Mouse (Mus musculus) forebrain, embryonic 15.5 days (tissue): ENCODE results near the gene Naip6. TPM values are rescaled to one million over a fixed set of nuclear protein-coding genes. Genes with fewer than 3 reads are reported as not detected.
"Not testable (repeated sequence)": the region's sequence is repeated elsewhere in the genome, so short reads cannot be mapped to it uniquely, and the experiment has no call there.

Experiments
- ATAC-seq: fragments of 200-750 bp; cut with Nextera tagmentation; replicated peaks from 2 replicates; pipeline ENCODE4 v1.8.0; 2017; ENCODE audit warnings: mild to moderate bottlenecking, moderate TSS enrichment, moderate library complexity
- H3K27ac ChIP-seq: fragments of 300-500 bp; sonication (generic); replicated peaks from 2 replicates; pipeline ENCODE4 v1.5.1; 2015; ENCODE audit warnings: mild to moderate bottlenecking, inconsistent platforms
- H3K27me3 ChIP-seq: fragments of 300-500 bp; sonication (generic); 2 replicates; pipeline ENCODE4 v1.6.1; 2015; ENCODE audit warnings: inconsistent platforms
- H3K36me3 ChIP-seq: fragments of 300-500 bp; sonication (generic); 2 replicates; pipeline ENCODE4 v1.6.1; 2015; ENCODE audit warnings: mild to moderate bottlenecking, inconsistent platforms
- H3K4me1 ChIP-seq: fragments of 300-500 bp; sonication (generic); 2 replicates; pipeline ENCODE4 v1.6.1; 2015; ENCODE audit warnings: inconsistent platforms
- H3K4me2 ChIP-seq: fragments of 300-500 bp; sonication (generic); replicated peaks from 2 replicates; pipeline ENCODE4 v1.6.1; 2015; ENCODE audit warnings: mild to moderate bottlenecking, inconsistent platforms
- H3K4me3 ChIP-seq: fragments of 300-500 bp; sonication (generic); 2 replicates; pipeline ENCODE4 v1.5.1; 2015; ENCODE audit warnings: mild to moderate bottlenecking, inconsistent platforms
- H3K9ac ChIP-seq: fragments of 300-500 bp; sonication (generic); replicated peaks from 2 replicates; pipeline ENCODE4 v1.6.1; 2015; ENCODE audit warnings: mild to moderate bottlenecking, inconsistent platforms
- H3K9me3 ChIP-seq: fragments of 300-500 bp; sonication (generic); 2 replicates; pipeline ENCODE4 v1.6.1; 2016; ENCODE audit warnings: inconsistent platforms
- WGBS: fragments of 180-500 bp; shearing (Covaris S2); methylation state at CpG from one replicate; pipeline ENCODE4 v1.1.7; 2015; ENCODE audit warnings: mixed read lengths; 5-methylcytosine and 5-hydroxymethylcytosine counted together
- polyA plus RNA-seq: library from polyadenylated mRNA; unstranded; fragments of >200 nt; fragmentation: Nextera tagmentation; extraction: Ambion mirVana; gene quantifications from 2 replicates; pipeline ENCODE4 v1.2.1, GENCODE M21; 2015

Gene Naip6
- 0.05 TPM in 2 replicates for polyA plus RNA-seq

DNA sequence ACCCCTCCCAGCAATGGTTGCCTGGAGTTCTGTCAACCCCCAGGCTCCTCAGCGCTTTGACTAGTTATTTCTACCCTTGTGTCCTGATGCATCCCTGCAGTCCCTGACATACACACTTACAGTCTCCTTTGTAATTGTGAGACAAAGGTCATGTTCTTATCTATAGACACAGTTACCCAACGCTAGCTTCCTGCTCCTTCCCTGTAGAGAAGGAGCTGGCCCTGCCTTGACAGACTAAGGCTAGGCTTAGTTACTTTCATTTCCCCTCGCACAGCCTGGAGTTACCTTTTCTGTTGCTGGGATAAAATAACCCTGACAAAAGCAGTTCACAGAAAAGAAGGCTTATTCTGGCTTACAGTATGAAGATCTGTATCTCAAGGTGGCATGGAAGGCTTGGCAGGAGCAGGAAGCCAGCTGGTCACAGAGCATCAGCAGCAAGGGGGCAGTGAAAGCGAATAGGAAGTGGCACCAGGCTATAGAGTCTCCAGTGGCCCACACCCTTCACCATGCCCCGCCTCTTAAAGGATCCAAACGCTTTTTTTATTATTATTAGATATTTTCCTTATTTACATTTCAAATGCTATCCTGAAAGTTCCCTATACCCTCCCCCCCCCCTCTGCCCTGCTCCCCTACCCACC is at the start of gene Naip6:
Gene Naip6 (minus strand): TSS at position 419 of the 638 bp plus-strand sequence.
- not testable (repeated sequence) for H3K27me3 ChIP-seq, H3K9ac ChIP-seq, ATAC-seq, H3K4me1 ChIP-seq, H3K9me3 ChIP-seq, H3K27ac ChIP-seq, H3K36me3 ChIP-seq, H3K4me3 ChIP-seq, H3K4me2 ChIP-seq
- 83% methylated on average over 6 of the region's 6 CpGs for WGBS

DNA sequence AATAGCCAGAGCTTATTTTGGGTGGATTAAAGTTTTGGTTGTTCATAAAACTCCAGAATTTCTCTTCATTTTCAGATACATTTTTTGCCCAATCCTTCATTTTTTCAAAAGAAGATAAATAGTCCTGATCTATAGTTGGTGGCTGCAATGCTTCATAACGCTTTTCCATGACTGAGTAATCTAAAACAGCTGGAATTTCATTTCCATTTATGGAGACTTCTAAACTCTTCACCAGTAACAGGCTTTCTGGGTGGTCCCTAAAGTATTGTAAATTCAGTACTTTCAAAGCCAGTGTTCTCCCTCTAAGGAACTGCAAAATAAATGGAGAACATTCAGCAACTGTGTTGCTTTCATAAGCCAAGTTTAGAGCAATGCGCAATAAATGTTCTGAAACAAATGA is 34.8 kb upstream of the Naip6 start:
- H3K9me3 ChIP-seq, H3K4me1 ChIP-seq, H3K36me3 ChIP-seq, H3K27me3 ChIP-seq, H3K4me2 ChIP-seq, H3K9ac ChIP-seq, ATAC-seq, H3K27ac ChIP-seq, H3K4me3 ChIP-seq: not testable (repeated sequence)
- WGBS = 80% methylated on average over 2 of the region's 2 CpGs

DNA sequence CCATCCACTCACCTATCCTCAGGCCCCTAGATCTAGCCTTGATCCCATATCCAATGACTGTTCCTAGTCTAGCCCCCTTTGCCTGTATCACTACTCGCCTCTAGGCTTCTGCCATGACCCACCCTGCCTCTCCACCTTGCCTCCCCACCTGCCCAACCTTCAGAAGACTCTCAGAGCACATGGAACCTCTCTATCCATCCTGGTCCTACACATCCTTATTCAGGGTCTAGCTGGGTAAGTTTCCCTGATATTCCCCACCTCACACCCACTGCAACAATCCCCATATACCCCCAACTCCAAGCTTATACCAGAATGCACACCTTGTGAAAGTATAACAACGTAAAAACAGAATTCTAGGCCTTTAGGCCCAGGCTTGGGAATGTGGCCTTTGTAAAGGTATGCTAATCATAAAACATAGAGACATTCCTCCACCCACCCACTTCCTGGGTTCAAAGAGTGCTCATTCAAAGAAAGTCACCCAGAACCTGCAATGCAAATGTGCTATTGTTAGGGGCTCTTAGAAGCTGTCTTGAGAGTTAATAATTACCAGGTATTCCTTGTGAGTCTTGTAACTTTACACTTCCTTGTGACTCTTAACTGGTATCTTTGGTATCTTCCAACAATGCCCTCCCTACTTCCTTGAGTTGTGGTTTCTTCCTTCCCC is 32.2 kb upstream of the Naip6 start:
- H3K4me2 ChIP-seq, H3K9me3 ChIP-seq, H3K9ac ChIP-seq, H3K27ac ChIP-seq, H3K36me3 ChIP-seq, H3K4me3 ChIP-seq, H3K4me1 ChIP-seq, ATAC-seq, H3K27me3 ChIP-seq: not testable (repeated sequence)
- 76% methylated on average over 1 of the region's 2 CpGs for WGBS

DNA sequence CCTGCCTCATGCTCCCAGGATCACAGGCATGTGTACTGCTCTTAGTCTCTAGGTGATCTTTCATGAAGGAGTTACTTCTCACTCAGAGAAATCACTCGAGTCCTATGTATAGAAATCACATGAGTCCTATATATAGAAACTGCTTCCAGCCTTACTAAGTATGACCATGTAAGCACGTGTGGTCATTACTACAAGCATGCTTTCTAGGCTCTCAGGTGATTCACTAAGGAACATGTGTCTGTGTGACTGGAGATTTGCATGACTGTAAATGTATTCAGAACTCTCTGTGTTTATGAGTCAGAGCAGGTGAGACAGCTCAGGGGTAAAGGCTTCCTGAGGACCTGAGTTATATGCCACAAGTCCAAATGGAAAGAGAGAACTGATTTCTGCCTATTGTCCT is 24.3 kb upstream of the Naip6 start:
- Histone ChIP-seq H3K36me3 (no peaks in the 10 kb centered on the region), H3K27me3 (no peaks in the 10 kb centered on the region), H3K4me2 (no peak overlapping the region), H3K4me1 (no peaks in the 10 kb centered on the region), H3K9me3 (no peaks in the 10 kb centered on the region), H3K4me3 (no peak overlapping the region), H3K27ac (no peak overlapping the region), H3K9ac (no peak overlapping the region)
- WGBS = 77% methylated on average over 2 of the region's 2 CpGs
- ATAC-seq = no peak

- not testable (repeated sequence) for ATAC-seq, H3K27me3 ChIP-seq, H3K27ac ChIP-seq, H3K4me1 ChIP-seq, H3K4me3 ChIP-seq, H3K4me2 ChIP-seq, H3K36me3 ChIP-seq, H3K9ac ChIP-seq, H3K9me3 ChIP-seq
- 52% methylated on average over 5 of the region's 5 CpGs for WGBS
These were observed 14.3 kb upstream of the Naip6 start for GRCm38 (mm10) chr13:100331728-100332127.

GRCm38 (mm10) chr13:100328899-100329298 is 11.4 kb upstream of the Naip6 start:
- H3K27ac ChIP-seq, H3K4me3 ChIP-seq, H3K4me2 ChIP-seq, ATAC-seq, H3K36me3 ChIP-seq, H3K4me1 ChIP-seq, H3K27me3 ChIP-seq, H3K9me3 ChIP-seq, H3K9ac ChIP-seq: not testable (repeated sequence)
- WGBS = 31% methylated on average over 1 of the region's 1 CpGs

DNA sequence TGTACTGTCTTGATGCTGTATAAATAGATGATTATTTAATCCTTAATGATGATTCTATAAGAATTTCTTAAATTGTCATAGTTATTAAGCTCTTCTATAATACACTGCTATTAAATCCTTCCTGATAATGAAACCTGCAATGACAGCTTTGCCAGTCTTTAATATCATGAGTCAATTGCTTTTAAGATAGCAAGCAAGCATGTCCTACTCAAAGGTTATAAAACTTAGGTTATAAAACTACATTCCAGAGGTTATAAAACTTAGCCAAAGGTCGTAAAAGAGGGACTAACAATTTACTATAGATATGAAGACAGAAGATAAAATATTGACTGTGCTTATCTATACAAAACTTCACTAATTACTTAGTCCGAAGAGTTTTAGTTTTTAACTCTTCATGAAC is 10.6 kb upstream of the Naip6 start:
- not testable (repeated sequence) for H3K27ac ChIP-seq, H3K9ac ChIP-seq, H3K27me3 ChIP-seq, H3K4me1 ChIP-seq, H3K4me2 ChIP-seq, ATAC-seq, H3K9me3 ChIP-seq, H3K4me3 ChIP-seq, H3K36me3 ChIP-seq
- 74% methylated on average over 2 of the region's 2 CpGs for WGBS

DNA sequence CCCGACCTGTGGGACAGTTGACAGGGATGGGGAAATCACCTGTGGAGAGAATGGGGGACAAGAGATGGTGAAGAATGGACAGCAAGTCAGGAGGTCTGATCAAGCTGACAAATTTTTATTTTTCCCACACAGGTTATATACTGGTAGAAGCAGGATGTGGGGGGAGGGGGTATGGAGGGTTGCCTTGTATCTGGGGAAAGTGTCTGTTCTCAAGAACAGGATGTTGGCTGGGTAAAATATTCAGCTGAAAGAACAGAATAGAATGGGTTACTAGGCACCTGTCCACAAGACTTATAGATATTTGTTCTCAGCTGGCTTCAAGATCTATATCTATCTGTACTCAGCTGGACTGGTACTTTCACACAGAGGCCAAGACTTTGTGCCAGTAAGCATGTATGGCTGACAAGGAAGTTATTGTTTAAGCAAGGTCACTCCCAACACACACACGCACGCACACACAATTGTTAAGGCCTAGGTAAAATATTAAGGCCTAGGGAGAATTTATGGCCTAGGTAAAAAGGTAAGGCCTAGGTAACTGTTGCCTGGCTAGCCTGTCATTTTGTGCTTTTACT is 4.9 kb upstream of the Naip6 start:
- H3K27me3 ChIP-seq, H3K4me2 ChIP-seq, ATAC-seq, H3K9ac ChIP-seq, H3K36me3 ChIP-seq, H3K4me1 ChIP-seq, H3K9me3 ChIP-seq, H3K4me3 ChIP-seq, H3K27ac ChIP-seq: not testable (repeated sequence)
- WGBS = 90% methylated on average over 3 of the region's 3 CpGs

DNA sequence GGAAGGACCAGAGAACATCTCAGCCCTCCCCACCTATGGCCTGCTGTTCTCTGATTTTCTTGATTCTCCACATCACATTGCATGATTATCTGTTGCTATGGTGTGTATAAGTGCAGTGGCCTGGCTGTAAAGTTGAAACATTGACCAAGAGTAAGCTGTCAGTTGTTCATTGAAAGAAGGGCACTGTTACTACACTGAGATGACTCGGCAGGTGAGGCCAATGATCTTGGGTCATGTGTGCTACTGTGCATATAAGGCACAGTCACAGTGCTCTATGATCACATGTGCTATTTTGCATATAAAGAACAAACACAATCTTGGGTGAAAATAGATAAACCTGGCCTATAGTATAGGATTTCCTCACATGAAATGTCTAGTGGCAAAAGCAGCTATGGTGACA is 32.9 kb downstream of the Naip6 start:
- Histone ChIP-seq H3K36me3 (no peaks in the 10 kb centered on the region), H3K27me3 (no peaks in the 10 kb centered on the region), H3K4me3 (no peak overlapping the region), H3K4me1 (no peaks in the 10 kb centered on the region), H3K4me2 (no peak overlapping the region), H3K9ac (no peak overlapping the region), H3K27ac (no peak overlapping the region), H3K9me3 (no peaks in the 10 kb centered on the region)
- WGBS = 93% methylated on average over 1 of the region's 1 CpGs
- ATAC-seq = no peak

DNA sequence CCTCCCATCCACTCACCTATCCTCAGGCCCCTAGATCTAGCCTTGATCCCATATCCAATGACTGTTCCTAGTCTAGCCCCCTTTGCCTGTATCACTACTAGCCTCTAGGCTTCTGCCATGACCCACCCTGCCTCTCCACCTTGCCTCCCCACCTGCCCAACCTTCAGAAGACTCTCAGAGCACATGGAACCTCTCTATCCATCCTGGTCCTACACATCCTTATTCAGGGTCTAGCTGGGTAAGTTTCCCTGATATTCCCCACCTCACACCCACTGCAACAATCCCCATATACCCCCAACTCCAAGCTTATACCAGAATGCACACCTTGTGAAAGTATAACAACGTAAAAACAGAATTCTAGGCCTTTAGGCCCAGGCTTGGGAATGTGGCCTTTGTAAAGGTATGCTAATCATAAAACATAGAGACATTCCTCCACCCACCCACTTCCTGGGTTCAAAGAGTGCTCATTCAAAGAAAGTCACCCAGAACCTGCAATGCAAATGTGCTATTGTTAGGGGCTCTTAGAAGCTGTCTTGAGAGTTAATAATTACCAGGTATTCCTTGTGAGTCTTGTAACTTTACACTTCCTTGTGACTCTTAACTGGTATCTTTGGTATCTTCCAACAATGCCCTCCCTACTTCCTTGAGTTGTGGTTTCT is 45.9 kb downstream of the Naip6 start:
- ATAC-seq, H3K27ac ChIP-seq, H3K36me3 ChIP-seq, H3K27me3 ChIP-seq, H3K9ac ChIP-seq, H3K9me3 ChIP-seq, H3K4me2 ChIP-seq, H3K4me1 ChIP-seq, H3K4me3 ChIP-seq: not testable (repeated sequence)
- WGBS = no CpG with 5 or more reads among the region's 1 CpGs

DNA sequence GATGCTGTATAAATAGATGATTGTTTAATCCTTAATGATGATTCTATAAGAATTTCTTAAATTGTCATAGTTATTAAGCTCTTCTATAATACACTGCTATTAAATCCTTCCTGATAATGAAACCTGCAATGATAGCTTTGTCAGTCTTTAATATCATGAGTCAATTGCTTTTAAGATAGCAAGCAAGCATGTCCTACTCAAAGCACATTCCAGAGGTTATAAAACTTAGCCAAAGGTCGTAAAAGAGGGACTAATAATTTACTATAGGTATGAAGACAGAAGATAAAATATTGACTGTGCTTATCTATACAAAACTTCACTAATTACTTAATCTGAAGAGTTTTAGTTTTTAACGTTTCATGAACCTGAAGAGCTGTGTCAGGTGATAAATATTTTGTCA is 60.5 kb downstream of the Naip6 start:
- not testable (repeated sequence) for H3K9me3 ChIP-seq, H3K4me3 ChIP-seq, H3K4me2 ChIP-seq, H3K27me3 ChIP-seq, H3K4me1 ChIP-seq, ATAC-seq, H3K36me3 ChIP-seq, H3K27ac ChIP-seq, H3K9ac ChIP-seq
- WGBS = 75% methylated on average over 2 of the region's 2 CpGs

DNA sequence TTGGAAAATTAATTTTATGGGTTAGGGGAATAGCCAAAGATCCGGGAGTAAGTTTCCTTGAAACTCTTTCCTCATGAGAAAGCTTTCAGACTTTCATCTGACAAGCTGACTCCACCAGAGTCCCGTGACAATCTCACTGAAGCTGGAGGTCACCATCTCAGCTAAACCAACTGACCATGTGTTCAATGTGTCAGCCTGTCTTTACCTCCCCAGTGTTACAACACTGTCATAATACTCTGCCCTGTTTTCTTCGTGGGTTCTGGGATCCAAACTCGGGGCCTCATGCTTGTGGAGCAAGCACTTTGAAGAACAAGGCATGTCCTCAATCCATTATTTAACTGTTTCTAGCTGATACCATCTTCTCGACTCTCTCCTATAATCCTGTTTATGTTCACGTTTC is 61.5 kb downstream of the Naip6 start:
- H3K9me3 ChIP-seq, H3K4me1 ChIP-seq, H3K9ac ChIP-seq, H3K27me3 ChIP-seq, ATAC-seq, H3K4me3 ChIP-seq, H3K36me3 ChIP-seq, H3K27ac ChIP-seq, H3K4me2 ChIP-seq: not testable (repeated sequence)
- 95% methylated on average over 6 of the region's 6 CpGs for WGBS
